Mouse (Mus musculus) limb, embryonic 14.5 days (tissue): ENCODE measurements around the gene Klc3. TPM values are rescaled to one million over a fixed set of nuclear protein-coding genes. Genes with fewer than 3 reads are reported as not detected.

Experiments
- ATAC-seq: fragments of 200-750 bp; cut with Nextera tagmentation; 2 replicates; pipeline ENCODE4 v1.8.0; 2017; ENCODE audit warnings: low read depth, moderate number of reproducible peaks, moderate TSS enrichment; ENCODE audit not compliant: low FRiP score
- DNase-seq: peaks from one replicate; pipeline ENCODE4 v3.0.0-alpha.2; 2015; ENCODE audit warnings: low spot score
- H3K27ac ChIP-seq: fragments of 300-500 bp; sonication (generic); replicated peaks from 2 replicates; pipeline ENCODE4 v1.5.1; 2014; ENCODE audit warnings: low read depth, mild to moderate bottlenecking, low read length, moderate library complexity, mixed read lengths
- H3K27me3 ChIP-seq: fragments of 300-500 bp; sonication (generic); 2 replicates; pipeline ENCODE4 v1.6.1; 2014; ENCODE audit warnings: low read length, mixed read lengths; ENCODE audit not compliant: control insufficient read depth, insufficient read depth
- H3K36me3 ChIP-seq: fragments of 300-500 bp; sonication (generic); 2 replicates; pipeline ENCODE4 v1.6.1; 2014; ENCODE audit warnings: mild to moderate bottlenecking, low read length, moderate library complexity, mixed read lengths; ENCODE audit not compliant: control insufficient read depth, insufficient read depth
- H3K4me1 ChIP-seq: fragments of 300-500 bp; sonication (generic); 2 replicates; pipeline ENCODE4 v1.6.1; 2014; ENCODE audit warnings: antibody characterized with exemption, low read length, mixed read lengths; ENCODE audit not compliant: control insufficient read depth, insufficient read depth
- H3K4me2 ChIP-seq: fragments of 300-500 bp; sonication (generic); replicated peaks from 2 replicates; pipeline ENCODE4 v1.6.1; 2014; ENCODE audit warnings: low read depth, mild to moderate bottlenecking, low read length, moderate library complexity; ENCODE audit not compliant: severe bottlenecking
- H3K4me3 ChIP-seq: fragments of 300-500 bp; sonication (generic); replicated peaks from 2 replicates; pipeline ENCODE4 v1.5.1; 2014; ENCODE audit warnings: low read length
- H3K9ac ChIP-seq: fragments of 300-500 bp; sonication (generic); 2 replicates; pipeline ENCODE4 v1.6.1; 2014; ENCODE audit warnings: mild to moderate bottlenecking, low read depth, low read length, moderate library complexity; ENCODE audit not compliant: severe bottlenecking
- H3K9me3 ChIP-seq: fragments of 300-500 bp; sonication (generic); 2 replicates; pipeline ENCODE4 v1.6.1; 2016; ENCODE audit warnings: low read length; ENCODE audit not compliant: control insufficient read depth
- POLR2A ChIP-seq: fragments of 200-500 bp; IDR thresholded peaks from 2 replicates; pipeline ENCODE4 v1.8.0; 2012; ENCODE audit warnings: inconsistent platforms, mild to moderate bottlenecking, moderate library complexity, borderline replicate concordance; ENCODE audit not compliant: insufficient read depth, insufficient read length; ENCODE audit errors: extremely low read depth
- WGBS: fragments of 180-500 bp; shearing (Covaris S2); extraction: QIAGEN DNeasy Blood & Tissue Kit; methylation state at CpG from one replicate; pipeline ENCODE4 v1.1.7; 2014; 5-methylcytosine and 5-hydroxymethylcytosine counted together
- polyA plus RNA-seq, 2 experiments: library from polyadenylated mRNA; depleted of rRNA in 1 of 2; stranded (reverse) in 1 of 2; unstranded in 1 of 2; fragments of >200 nt; fragmentation: Nextera tagmentation in 1 of 2; extraction: Ambion mirVana in 1 of 2; gene quantifications; 2 replicates each; pipeline versions ENCODE4 v1.2.1 to v1.2.3; 2012 to 2014

Klc3 gene
- polyA plus RNA-seq, 2 experiments: 11.5 to 15.2 TPM

- WGBS: 80% methylated on average over 4 of the region's 4 CpGs
- H3K36me3 ChIP-seq: no peaks in the 10 kb centered on the region
- no peak overlapping the region for H3K27ac ChIP-seq
- no peaks in the 10 kb centered on the region; the same call in 1 of the 2 replicates for H3K4me1 ChIP-seq
- H3K4me3 ChIP-seq: no peak overlapping the region
- H3K27me3 ChIP-seq: peaks cover 32% of the 10 kb centered on the region
- no peak for ATAC-seq
- DNase-seq: no peak
- peaks cover 6% of the 10 kb centered on the region for H3K9me3 ChIP-seq
- TF ChIP-seq POLR2A: no peak
- no peak overlapping the region for H3K4me2 ChIP-seq
- H3K9ac ChIP-seq: no peak overlapping the region
Measured at GRCm38 (mm10) chr7:19400946-19401345, 3.0 kb downstream of the Klc3 start.

- Histone ChIP-seq H3K27ac (no peak overlapping the region), H3K27me3 (peaks cover 25% of the 10 kb centered on the region)
Measured at GRCm38 (mm10) chr7:19399496-19400280, 4.2 kb downstream of the Klc3 start.

GRCm38 (mm10) chr7:19394484-19394883 is 9.4 kb downstream of the Klc3 start:
- Histone ChIP-seq H3K36me3 (peaks cover 63% of the 10 kb centered on the region), H3K27me3 (no peaks in the 10 kb centered on the region), H3K9me3 (no peaks in the 10 kb centered on the region), H3K9ac (no peak overlapping the region), H3K4me3 (no peak overlapping the region), H3K27ac (no peak overlapping the region), H3K4me2 (no peak overlapping the region), H3K4me1 (no peaks in the 10 kb centered on the region; the same call in 1 of the 2 replicates)
- DNase-seq (no peak), ATAC-seq (no peak)
- TF ChIP-seq POLR2A: no peak
- 86% methylated on average over 8 of the region's 8 CpGs for WGBS

More at GRCm38 (mm10) chr7:19399496-19400280, 4.2 kb downstream of the Klc3 start:
- Histone ChIP-seq H3K36me3 (peaks cover 12% of the 10 kb centered on the region), H3K4me3 (peak overlapping the region; percentile 26), H3K9ac (peak overlapping the region; percentile 45; the same call in 1 of the 2 replicates), H3K4me1 (no peaks in the 10 kb centered on the region; the same call in 1 of the 2 replicates), H3K9me3 (peaks cover 6% of the 10 kb centered on the region), H3K4me2 (peak overlapping the region; percentile 52)
- TF ChIP-seq POLR2A: no peak
- 2% methylated on average over 27 of the region's 27 CpGs for WGBS
- DNase-seq: no peak
- 0 out of 2 replicates have a peak, but pooled peaks have one; percentile 18 for ATAC-seq

DNA sequence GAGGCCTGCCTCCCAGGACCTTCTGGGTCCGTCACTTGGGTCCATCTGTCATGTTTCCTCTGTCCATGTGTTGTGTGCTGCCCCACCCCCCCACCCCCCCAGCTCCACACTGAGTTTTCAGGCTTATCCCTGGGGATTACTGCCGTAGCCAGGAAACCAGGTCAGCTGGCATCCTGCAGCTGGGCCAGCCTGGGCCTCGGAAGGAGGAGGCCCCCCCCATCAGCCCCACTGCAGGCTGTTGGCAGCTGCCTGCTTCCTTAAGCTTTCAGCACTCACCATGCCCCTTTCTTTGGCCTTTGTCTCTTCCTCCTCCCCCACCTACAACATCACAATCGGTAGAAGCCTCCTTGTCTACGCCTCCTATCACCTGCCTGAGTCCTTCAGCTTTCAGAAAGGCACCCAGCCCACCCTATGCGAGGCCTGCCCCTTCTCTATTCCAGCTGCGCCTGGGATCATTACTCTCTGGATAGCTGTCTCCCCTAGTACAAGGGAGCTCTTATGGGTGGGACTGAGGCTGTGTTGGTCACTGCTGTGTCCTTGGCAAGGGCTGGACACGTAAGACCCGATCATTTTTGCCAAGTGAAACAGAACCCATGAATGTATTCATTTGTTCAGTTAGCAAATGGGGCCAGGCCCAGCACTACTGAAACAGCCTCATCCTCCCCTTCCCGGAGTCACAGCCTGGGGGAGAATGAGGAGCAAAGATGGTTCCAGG is 15.0 kb downstream of the Klc3 start:
- Histone ChIP-seq H3K4me2 (no peak overlapping the region), H3K9me3 (no peaks in the 10 kb centered on the region), H3K27ac (no peak overlapping the region), H3K9ac (no peak overlapping the region), H3K4me1 (no peaks in the 10 kb centered on the region), H3K36me3 (peaks cover 96% of the 10 kb centered on the region), H3K4me3 (no peak overlapping the region), H3K27me3 (no peaks in the 10 kb centered on the region)
- ATAC-seq: peak; percentile 32; the same call in 1 of the 2 replicates
- 87% methylated on average over 9 of the region's 10 CpGs for WGBS
- TF ChIP-seq POLR2A: no peak
- DNase-seq: peak; percentile 20

DNA sequence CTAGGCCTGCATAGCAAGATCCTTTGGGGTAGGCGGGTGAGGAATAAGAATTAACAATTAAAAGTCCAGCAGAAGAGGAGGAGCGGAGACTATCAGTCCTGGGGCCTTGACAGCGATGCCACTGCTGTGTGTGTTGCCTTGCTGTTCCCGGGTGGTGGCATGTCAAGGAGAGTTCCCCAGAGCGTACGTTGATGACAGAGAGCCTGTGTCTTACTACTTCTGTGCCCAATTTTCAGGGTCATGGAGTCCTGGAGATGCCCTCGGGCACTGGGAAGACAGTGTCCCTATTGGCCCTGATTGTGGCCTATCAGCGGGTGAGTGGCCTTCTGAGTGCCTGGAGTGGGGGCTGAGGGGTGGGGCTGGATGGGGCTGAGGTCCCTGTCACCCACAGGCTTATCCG is 20.2 kb downstream of the Klc3 start:
- no peak overlapping the region for H3K4me3 ChIP-seq

More for the DNA sequence above, 20.2 kb downstream of the Klc3 start:
- no peak for TF ChIP-seq POLR2A
- Histone ChIP-seq H3K9ac (no peak overlapping the region), H3K27me3 (no peaks in the 10 kb centered on the region), H3K27ac (no peak overlapping the region), H3K4me1 (0 out of 2 replicates have a peak, but pooled peaks cover 4% of the 10 kb centered on the region), H3K36me3 (peaks cover 50% of the 10 kb centered on the region), H3K9me3 (no peaks in the 10 kb centered on the region), H3K4me2 (no peak overlapping the region)
- WGBS: 90% methylated on average over 9 of the region's 9 CpGs
- DNase-seq: no peak
- no peak for ATAC-seq
